Mouse (Mus musculus): ENCODE measurements around the gene Rpl9. TPM values are rescaled to one million over a fixed set of nuclear protein-coding genes. Genes with fewer than 3 reads are reported as not detected.

Rpl9 gene
- polyA plus RNA-seq, 1 experiment from 2014 or later, result 415 TPM

GRCm38 (mm10) chr5:65340167-65340566 lies 51.1 kb downstream of the Rpl9 start:
- H3K4me3 ChIP-seq (ENCODE audit: inconsistent target), result no peak overlapping the region
- H3K79me2 ChIP-seq (ENCODE audit: inconsistent target), result peaks cover under 1% of the 10 kb centered on the region; the same call in 1 of the 2 replicates
- H3K36me3 ChIP-seq (ENCODE audit: inconsistent target), result no peaks in the 10 kb centered on the region
- no peak overlapping the region for H3K27ac ChIP-seq
- WGBS (ENCODE audit: missing documents), result 89% methylated on average over 4 of the region's 4 CpGs

GRCm38 (mm10) chr5:65338394-65338793 lies 52.9 kb downstream of the Rpl9 start:
- no peaks in the 10 kb centered on the region for H3K36me3 ChIP-seq (ENCODE audit: inconsistent target)
- 81% methylated on average over 6 of the region's 6 CpGs for WGBS (ENCODE audit: missing documents)
- H3K4me3 ChIP-seq (ENCODE audit: inconsistent target), result no peak overlapping the region
- H3K79me2 ChIP-seq (ENCODE audit: inconsistent target), result peaks cover 19% of the 10 kb centered on the region
- H3K27ac ChIP-seq, result no peak overlapping the region

Other genes starting within 250 kb of the Rpl9 start
- 3.1 to 7.2 TPM (median 3.9 TPM) in 3 replicates for gene Wdr19, start 191.7 kb downstream of the Rpl9 start, polyA plus RNA-seq (2018)
- 28.4 to 36.3 TPM (median 35.4 TPM) in 3 replicates for gene Rfc1, start 55.8 kb downstream of the Rpl9 start, polyA plus RNA-seq (2018)
- gene Klb, start 43.1 kb downstream of the Rpl9 start, polyA plus RNA-seq (2018), result not detected in 3 replicates
- gene Lias, start 53 bp upstream of the Rpl9 start, polyA plus RNA-seq (2018), result 20.7 to 35.1 TPM (median 21.1 TPM) in 3 replicates
- gene Ugdh, start 44.5 kb upstream of the Rpl9 start, polyA plus RNA-seq (2018), result 29.7 to 103 TPM (median 53.7 TPM) in 3 replicates
- gene Gm43552, start 101.4 kb upstream of the Rpl9 start, polyA plus RNA-seq (2018), result not detected in 3 replicates
- 67.2 to 135 TPM (median 99.0 TPM) in 3 replicates for gene Smim14, start 145.7 kb upstream of the Rpl9 start, polyA plus RNA-seq (2018)
- gene Ube2k, start 145.8 kb upstream of the Rpl9 start, polyA plus RNA-seq (2018), result 76.8 to 156 TPM (median 106 TPM) in 3 replicates

Data from macrophage (primary cell).